Mouse (Mus musculus) midbrain, embryonic 13.5 days (tissue): ENCODE results near the gene Hibadh. TPM values are rescaled to one million over a fixed set of nuclear protein-coding genes. Genes with fewer than 3 reads are reported as not detected.

Source experiments
- ATAC-seq: fragments of 200-750 bp; cut with Nextera tagmentation; 2 replicates; pipeline ENCODE4 v1.8.0; 2017; ENCODE audit warnings: mild to moderate bottlenecking, moderate TSS enrichment, moderate library complexity
- H3K27ac ChIP-seq: fragments of 300-500 bp; sonication (generic); 2 replicates; pipeline ENCODE4 v1.5.1; 2015; ENCODE audit warnings: inconsistent platforms, mild to moderate bottlenecking, moderate library complexity
- H3K27me3 ChIP-seq: fragments of 300-500 bp; sonication (generic); 2 replicates; pipeline ENCODE4 v1.6.1; 2015; ENCODE audit warnings: mild to moderate bottlenecking, inconsistent platforms
- H3K36me3 ChIP-seq: fragments of 300-500 bp; sonication (generic); 2 replicates; pipeline ENCODE4 v1.6.1; 2015; ENCODE audit warnings: mild to moderate bottlenecking, inconsistent platforms
- H3K4me1 ChIP-seq: fragments of 300-500 bp; sonication (generic); replicated peaks from 2 replicates; pipeline ENCODE4 v1.6.1; 2015; ENCODE audit warnings: inconsistent platforms
- H3K4me2 ChIP-seq: fragments of 300-500 bp; sonication (generic); replicated peaks from 2 replicates; pipeline ENCODE4 v1.6.1; 2015; ENCODE audit warnings: moderate library complexity, mild to moderate bottlenecking, inconsistent platforms
- H3K4me3 ChIP-seq: fragments of 300-500 bp; sonication (generic); replicated peaks from 2 replicates; pipeline ENCODE4 v1.5.1; 2015; ENCODE audit warnings: mild to moderate bottlenecking, inconsistent platforms
- H3K9ac ChIP-seq: fragments of 300-500 bp; sonication (generic); replicated peaks from 2 replicates; pipeline ENCODE4 v1.6.1; 2015; ENCODE audit warnings: mild to moderate bottlenecking, inconsistent platforms
- H3K9me3 ChIP-seq: fragments of 300-500 bp; sonication (generic); 2 replicates; pipeline ENCODE4 v1.6.1; 2016; ENCODE audit warnings: mild to moderate bottlenecking, inconsistent platforms
- WGBS: fragments of 180-500 bp; shearing (Covaris S2); methylation state at CpG from one replicate; pipeline ENCODE4 v1.1.7; 2015; 5-methylcytosine and 5-hydroxymethylcytosine counted together
- polyA plus RNA-seq: library from polyadenylated mRNA; unstranded; fragments of >200 nt; fragmentation: Nextera tagmentation; extraction: Ambion mirVana; gene quantifications from 2 replicates; pipeline ENCODE4 v1.2.1, GENCODE M21; 2015

Hibadh gene
- polyA plus RNA-seq, 1 experiment from 2014 or later, result 55.0 TPM

DNA sequence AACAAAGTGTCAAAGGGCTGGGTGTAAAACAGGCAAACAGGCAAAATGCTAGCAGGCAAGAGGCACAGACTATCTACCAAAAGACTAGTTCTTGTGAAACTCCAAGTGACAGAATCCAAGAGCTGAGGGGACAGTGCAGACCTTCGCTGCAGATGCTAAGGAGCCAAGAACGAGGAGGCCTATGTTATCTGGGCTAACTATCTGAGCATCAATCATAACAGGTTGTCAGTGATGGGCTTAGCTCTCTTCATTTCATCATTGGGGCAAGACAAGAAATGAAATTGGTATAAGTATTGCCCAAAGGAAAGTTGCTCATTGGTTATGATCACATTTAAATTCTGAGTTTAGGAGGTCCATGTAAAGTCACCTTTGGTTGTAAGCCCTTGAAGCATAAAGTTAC, 4.8 kb downstream of the Hibadh start:
- Histone ChIP-seq H3K9ac (no peak overlapping the region), H3K36me3 (no peaks in the 10 kb centered on the region), H3K27ac (no peak overlapping the region), H3K4me3 (no peak overlapping the region), H3K4me2 (no peak overlapping the region), H3K4me1 (peaks cover 14% of the 10 kb centered on the region), H3K27me3 (no peaks in the 10 kb centered on the region), H3K9me3 (no peaks in the 10 kb centered on the region)
- ATAC-seq, result no peak
- WGBS, result 94% methylated on average over 2 of the region's 2 CpGs

DNA sequence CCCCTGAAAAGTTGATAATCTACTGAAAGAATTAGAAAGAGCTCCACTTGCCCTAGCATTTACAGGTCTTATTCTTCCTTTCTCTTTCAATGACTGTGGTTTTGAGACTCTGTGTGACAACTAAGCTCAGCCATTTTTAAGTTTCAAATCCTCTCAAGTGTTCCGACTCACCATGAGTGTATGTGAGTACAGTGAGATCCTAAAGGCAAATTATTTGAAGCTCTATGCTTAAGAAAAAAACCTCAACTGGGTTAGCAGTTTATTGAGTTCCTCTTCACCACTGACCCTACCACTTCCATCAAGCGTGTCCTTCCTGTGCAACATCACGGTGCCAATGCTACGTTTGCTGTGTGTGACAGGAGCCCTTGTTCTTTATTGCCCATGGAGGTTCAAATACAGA, 9.6 kb downstream of the Hibadh start:
- Histone ChIP-seq H3K4me1 (no peaks in the 10 kb centered on the region), H3K36me3 (peaks cover 3% of the 10 kb centered on the region), H3K27me3 (no peaks in the 10 kb centered on the region), H3K4me2 (no peak overlapping the region), H3K9ac (no peak overlapping the region), H3K4me3 (no peak overlapping the region), H3K27ac (no peak overlapping the region), H3K9me3 (no peaks in the 10 kb centered on the region)
- no peak for ATAC-seq
- 92% methylated on average over 4 of the region's 4 CpGs for WGBS

DNA sequence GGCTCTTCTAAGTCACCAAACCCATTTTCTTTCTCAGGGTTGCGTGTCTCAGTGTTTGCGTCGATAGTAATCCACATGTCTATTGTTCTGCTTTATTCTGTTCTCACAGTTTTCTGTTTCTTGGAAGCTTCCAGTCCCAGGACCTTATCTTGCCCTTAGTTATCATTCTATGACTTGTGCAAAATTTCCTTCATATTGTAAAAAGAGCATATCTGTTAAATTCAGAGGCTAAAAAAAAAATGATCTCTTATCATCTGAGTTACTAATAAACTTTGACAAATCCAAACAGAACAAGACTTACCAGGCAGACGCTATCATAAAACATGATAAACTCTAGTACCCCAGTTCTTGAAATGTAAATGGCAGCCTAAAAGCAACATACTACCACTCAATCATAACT, 11.0 kb downstream of the Hibadh start:
- no peak overlapping the region for H3K4me2 ChIP-seq
- peaks cover 5% of the 10 kb centered on the region for H3K36me3 ChIP-seq
- no peak overlapping the region for H3K4me3 ChIP-seq
- no peaks in the 10 kb centered on the region for H3K4me1 ChIP-seq
- no peak overlapping the region for H3K27ac ChIP-seq
- H3K9ac ChIP-seq, result no peak overlapping the region
- H3K27me3 ChIP-seq, result no peaks in the 10 kb centered on the region
- ATAC-seq, result no peak
- H3K9me3 ChIP-seq, result no peaks in the 10 kb centered on the region
- WGBS, result 96% methylated on average over 4 of the region's 4 CpGs

DNA sequence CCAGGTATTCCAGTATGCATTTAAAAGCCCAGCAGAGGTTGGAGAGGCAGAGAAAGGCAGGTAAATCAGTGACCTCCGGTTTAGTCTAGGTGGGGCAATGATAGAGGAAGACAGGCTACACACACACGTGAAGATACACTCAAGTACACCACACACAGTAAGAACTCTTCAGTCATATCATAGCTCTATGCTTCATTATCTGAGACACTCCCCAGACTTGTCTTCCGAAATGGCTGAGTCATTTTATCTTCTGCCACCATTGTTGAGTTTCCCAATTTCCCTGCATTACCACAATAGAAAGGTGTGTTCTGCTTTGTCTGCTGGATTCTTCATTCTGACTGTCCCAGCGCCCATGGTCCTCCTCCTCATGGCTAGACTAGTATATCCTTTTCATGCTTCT, 13.5 kb downstream of the Hibadh start:
- 97% methylated on average over 4 of the region's 4 CpGs for WGBS
- H3K4me3 ChIP-seq, result no peak overlapping the region
- no peak overlapping the region for H3K9ac ChIP-seq
- no peak for ATAC-seq
- no peaks in the 10 kb centered on the region for H3K27me3 ChIP-seq
- H3K36me3 ChIP-seq, result peaks cover 6% of the 10 kb centered on the region
- no peak overlapping the region for H3K27ac ChIP-seq
- no peak overlapping the region for H3K4me2 ChIP-seq
- no peaks in the 10 kb centered on the region for H3K9me3 ChIP-seq
- no peaks in the 10 kb centered on the region for H3K4me1 ChIP-seq

DNA sequence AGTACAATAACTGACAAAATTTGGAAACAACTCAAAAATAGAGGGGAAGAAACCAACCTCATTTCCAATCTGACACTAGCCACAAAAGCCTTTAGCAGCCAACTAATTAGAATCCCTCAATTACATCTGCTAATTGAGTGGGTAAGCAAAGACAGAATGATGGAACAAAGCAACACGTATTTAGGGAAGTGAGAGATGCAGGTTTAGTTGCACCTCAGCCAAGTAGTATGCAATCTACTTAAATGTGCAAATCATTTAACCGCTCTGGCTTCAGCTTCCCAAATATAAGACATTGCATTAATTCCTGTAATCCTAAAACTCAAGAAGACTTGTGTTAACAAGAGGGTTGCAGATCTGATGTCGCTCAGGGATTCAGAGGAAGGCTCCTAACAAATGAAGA, 16.4 kb downstream of the Hibadh start:
- Histone ChIP-seq H3K27ac (no peak overlapping the region), H3K36me3 (peaks cover 18% of the 10 kb centered on the region), H3K9me3 (no peaks in the 10 kb centered on the region), H3K9ac (no peak overlapping the region), H3K27me3 (no peaks in the 10 kb centered on the region), H3K4me2 (no peak overlapping the region), H3K4me1 (no peaks in the 10 kb centered on the region), H3K4me3 (no peak overlapping the region)
- 92% methylated on average over 3 of the region's 3 CpGs for WGBS
- no peak for ATAC-seq

DNA sequence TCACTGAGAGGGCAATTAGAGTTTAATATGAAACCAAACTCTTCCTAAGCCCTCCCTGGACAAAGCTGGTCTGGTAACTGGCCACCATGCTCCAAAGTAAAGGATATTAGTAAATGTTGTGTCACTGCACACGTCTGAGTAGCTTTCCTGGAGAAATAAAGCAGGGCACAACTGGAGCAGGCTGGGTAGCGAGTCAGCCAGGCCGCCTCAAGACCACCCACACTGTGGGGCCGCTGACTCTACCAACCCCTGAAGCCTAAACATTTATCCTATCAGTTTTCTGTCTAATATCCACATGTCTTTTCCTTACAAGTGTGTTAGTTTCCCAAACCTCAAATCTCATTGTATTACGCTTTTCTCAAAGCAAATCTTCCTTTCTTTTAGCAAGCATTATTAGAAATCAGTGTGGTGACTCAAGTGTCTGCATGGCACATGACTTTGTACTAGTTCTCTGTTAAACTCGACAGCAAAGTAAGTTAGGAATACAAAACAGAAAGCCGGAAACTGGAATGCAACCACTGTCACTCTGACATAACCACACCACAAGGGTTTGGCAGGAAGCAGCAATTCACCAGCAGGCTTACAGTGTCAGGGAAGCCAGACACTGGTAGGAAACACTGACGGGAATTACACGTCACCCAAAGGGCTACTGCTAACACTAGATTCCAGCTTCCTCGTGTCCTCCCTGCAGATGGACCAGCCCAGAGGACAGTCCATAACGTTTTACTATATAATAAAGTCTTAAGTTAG, 18.3 kb downstream of the Hibadh start:
- H3K4me2 ChIP-seq, result no peak overlapping the region
- H3K4me3 ChIP-seq, result no peak overlapping the region
- no peak overlapping the region for H3K9ac ChIP-seq
- 82% methylated on average over 11 of the region's 11 CpGs for WGBS
- H3K27me3 ChIP-seq, result no peaks in the 10 kb centered on the region
- H3K36me3 ChIP-seq, result peaks cover 26% of the 10 kb centered on the region
- no peaks in the 10 kb centered on the region for H3K4me1 ChIP-seq
- H3K27ac ChIP-seq, result no peak overlapping the region
- no peaks in the 10 kb centered on the region for H3K9me3 ChIP-seq
- no peak for ATAC-seq

DNA sequence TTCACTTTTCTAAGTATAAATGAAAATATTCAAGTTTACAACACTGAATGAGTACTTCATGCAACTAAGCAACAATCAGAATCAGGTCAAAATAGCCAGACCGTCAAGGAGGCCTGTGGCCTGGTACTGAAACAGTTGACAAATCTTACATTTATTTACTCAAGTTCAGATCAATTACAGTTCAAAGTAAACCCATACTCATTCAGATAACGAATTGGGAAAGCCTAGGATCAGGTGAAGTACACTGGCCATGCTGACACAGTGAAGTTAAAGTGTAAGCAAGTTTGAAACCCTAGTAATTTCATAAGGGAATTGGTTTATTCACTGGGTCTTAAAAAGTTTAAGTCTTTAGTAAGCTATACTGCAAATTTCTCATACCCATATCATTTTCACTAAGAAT, 20.1 kb downstream of the Hibadh start:
- no peaks in the 10 kb centered on the region for H3K4me1 ChIP-seq
- ATAC-seq, result no peak
- H3K4me3 ChIP-seq, result no peak overlapping the region
- H3K9ac ChIP-seq, result no peak overlapping the region
- WGBS, result 90% methylated on average over 2 of the region's 2 CpGs
- H3K9me3 ChIP-seq, result no peaks in the 10 kb centered on the region
- H3K4me2 ChIP-seq, result no peak overlapping the region
- no peaks in the 10 kb centered on the region for H3K27me3 ChIP-seq
- H3K27ac ChIP-seq, result no peak overlapping the region
- H3K36me3 ChIP-seq, result peaks cover 26% of the 10 kb centered on the region

DNA sequence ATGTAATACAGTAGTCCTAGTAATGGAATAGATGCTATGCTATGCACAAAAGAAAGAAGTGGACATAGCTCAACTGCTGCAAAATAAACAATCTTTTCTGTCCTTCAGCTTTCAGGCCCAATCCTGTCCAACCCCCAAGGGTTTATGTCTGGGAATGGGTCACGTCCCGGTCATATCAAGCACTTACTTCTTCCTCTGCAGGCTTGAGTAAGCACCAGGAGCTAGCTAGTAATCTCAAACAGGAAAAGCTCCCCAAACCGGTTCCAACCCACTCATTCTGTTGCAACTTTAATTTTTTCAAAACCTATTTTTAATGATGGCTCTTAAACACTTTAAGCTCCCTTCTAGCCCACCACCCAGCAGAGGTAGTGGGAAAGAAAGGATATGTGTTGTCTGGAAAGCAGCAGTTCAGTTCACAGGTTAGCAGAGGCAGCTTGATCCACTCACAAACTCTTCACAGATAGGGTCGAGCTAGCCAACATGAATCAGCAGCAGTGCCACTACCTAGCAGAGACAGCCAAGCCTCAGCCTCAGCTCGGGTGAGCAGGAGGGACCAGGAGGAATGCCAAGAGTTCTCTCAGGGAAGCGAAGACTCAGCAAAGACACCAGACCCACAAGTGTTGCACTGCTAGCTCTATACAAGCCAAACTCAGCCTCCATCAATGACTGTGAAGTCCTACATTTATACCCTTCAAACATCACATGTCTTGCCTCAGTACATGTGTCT, 30.4 kb downstream of the Hibadh start:
- H3K27me3 ChIP-seq, result no peaks in the 10 kb centered on the region
- peaks cover 12% of the 10 kb centered on the region; the same call in 1 of the 2 replicates for H3K36me3 ChIP-seq
- no peaks in the 10 kb centered on the region for H3K4me1 ChIP-seq
- no peak overlapping the region for H3K4me2 ChIP-seq
- WGBS, result 89% methylated on average over 6 of the region's 6 CpGs
- no peaks in the 10 kb centered on the region for H3K9me3 ChIP-seq
- no peak overlapping the region for H3K9ac ChIP-seq
- no peak overlapping the region for H3K4me3 ChIP-seq
- ATAC-seq, result no peak
- no peak overlapping the region for H3K27ac ChIP-seq

DNA sequence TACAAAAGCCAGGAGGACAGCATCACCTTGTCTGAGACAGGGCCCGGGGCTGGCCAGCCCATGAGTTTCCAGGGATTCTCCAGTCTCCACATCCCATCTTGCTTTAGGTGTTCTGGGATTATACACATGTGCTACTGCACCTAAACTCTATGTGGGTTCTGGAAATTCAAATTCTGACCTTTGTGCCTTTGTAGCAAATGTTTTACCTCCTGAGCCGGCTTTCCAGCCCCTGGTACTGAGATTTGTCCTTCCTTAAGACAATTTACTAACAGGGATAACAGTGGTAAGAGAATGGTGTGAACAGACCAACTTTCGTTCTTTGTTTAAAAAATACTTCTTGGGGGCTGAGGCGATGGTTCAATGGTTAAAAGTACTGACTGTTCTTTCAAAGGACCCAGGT, 32.1 kb downstream of the Hibadh start:
- H3K9me3 ChIP-seq, result no peaks in the 10 kb centered on the region
- no peak for ATAC-seq
- no peaks in the 10 kb centered on the region for H3K27me3 ChIP-seq
- 93% methylated on average over 4 of the region's 4 CpGs for WGBS
- no peak overlapping the region for H3K4me3 ChIP-seq
- no peak overlapping the region for H3K4me2 ChIP-seq
- H3K9ac ChIP-seq, result no peak overlapping the region
- no peaks in the 10 kb centered on the region for H3K4me1 ChIP-seq
- no peak overlapping the region for H3K27ac ChIP-seq
- peaks cover 12% of the 10 kb centered on the region; the same call in 1 of the 2 replicates for H3K36me3 ChIP-seq

DNA sequence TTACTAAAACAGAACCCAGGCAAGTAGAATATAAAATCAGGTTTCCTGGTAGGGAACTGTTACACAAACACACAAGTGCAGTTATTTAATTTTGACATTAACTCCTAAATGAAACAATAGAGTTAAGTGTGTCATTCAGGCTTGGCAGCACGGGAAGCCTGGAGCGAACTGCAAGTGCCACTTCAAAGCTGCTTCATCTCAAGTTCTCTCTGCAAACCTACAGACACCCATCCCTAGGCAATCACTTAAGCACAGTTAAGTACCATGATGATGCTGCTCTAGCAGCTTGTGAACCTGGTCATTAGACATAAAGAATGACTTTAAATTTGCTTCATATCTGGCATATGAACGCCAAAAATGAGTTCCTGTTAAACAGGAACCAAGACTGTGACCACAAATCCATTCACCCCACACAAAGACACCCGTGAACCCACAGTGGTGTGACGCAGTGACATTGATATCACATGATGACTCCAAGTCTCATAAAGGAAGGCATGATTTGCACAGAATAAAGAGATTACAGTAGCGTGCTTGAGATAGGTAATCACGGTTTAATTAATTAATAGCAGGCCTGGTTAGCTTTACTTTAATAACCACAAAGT, 33.3 kb downstream of the Hibadh start:
- Histone ChIP-seq H3K27ac (no peak overlapping the region), H3K4me1 (no peaks in the 10 kb centered on the region), H3K9ac (no peak overlapping the region), H3K36me3 (peaks cover 12% of the 10 kb centered on the region; the same call in 1 of the 2 replicates), H3K9me3 (no peaks in the 10 kb centered on the region), H3K27me3 (no peaks in the 10 kb centered on the region), H3K4me2 (no peak overlapping the region), H3K4me3 (no peak overlapping the region)
- WGBS, result 89% methylated on average over 7 of the region's 7 CpGs
- no peak for ATAC-seq

DNA sequence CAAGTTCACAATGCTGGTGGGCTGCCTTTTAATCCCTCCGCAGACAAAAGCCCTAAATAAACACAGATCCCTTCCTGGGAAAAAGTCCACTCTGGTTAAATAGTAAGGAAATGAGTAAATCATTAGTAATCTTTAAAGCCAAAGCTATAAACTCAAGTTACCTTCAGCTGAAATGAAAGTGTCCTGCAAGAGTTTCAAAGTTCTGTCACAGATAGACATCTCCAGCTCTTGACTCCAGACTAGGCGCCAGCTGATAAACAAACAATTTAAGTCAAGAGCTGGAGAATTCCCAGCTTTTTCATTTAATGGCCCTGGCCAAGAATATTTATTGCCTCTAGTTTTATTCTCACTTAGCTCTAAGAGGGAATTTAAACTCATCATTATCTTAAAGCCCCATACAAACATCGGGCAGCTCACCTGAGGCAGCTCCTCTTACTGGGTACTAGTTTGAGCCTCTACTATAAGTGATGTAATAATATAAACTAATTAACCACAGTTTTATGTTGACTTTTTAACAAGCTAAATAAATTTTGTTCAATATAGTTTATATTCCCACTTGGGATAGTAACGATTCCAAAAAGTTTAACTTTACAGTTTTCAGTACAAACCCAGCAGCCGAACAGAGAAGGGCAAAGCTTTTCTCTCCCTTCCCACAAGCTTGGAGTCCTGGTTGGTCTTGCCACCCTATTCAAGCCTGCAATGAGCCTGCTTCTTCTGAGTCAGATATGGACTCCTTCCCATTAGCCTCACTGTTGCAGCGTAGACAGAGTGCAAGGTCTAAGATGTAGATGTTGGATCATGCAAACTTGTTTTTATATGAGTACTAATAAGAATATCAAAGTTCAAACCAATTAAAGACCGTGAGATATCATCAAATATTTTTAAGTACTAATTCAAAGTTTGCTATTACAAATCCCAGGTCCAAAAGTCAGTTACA, 38.2 kb downstream of the Hibadh start:
- Histone ChIP-seq H3K36me3 (no peaks in the 10 kb centered on the region), H3K9me3 (no peaks in the 10 kb centered on the region), H3K4me3 (no peak overlapping the region), H3K27me3 (no peaks in the 10 kb centered on the region), H3K4me1 (no peaks in the 10 kb centered on the region), H3K4me2 (no peak overlapping the region), H3K9ac (no peak overlapping the region), H3K27ac (no peak overlapping the region)
- ATAC-seq, result no peak
- WGBS, result 85% methylated on average over 7 of the region's 7 CpGs
